Mouse (Mus musculus) embryonic fibroblast, embryonic 13.5 days (primary cell): ENCODE results near the gene Ppcdc.

Source experiments
- CTCF ChIP-seq: IDR thresholded peaks from 2 replicates; pipeline ENCODE4 v1.5.1; 2011; ENCODE audit warnings: mild to moderate bottlenecking, control low read depth, low read length, moderate library complexity, borderline replicate concordance; ENCODE audit not compliant: insufficient read depth
- POLR2A ChIP-seq: IDR thresholded peaks from 2 replicates; pipeline ENCODE4 v1.6.1; 2011; ENCODE audit warnings: low read depth, mild to moderate bottlenecking, control low read depth, low read length, moderate library complexity

DNA sequence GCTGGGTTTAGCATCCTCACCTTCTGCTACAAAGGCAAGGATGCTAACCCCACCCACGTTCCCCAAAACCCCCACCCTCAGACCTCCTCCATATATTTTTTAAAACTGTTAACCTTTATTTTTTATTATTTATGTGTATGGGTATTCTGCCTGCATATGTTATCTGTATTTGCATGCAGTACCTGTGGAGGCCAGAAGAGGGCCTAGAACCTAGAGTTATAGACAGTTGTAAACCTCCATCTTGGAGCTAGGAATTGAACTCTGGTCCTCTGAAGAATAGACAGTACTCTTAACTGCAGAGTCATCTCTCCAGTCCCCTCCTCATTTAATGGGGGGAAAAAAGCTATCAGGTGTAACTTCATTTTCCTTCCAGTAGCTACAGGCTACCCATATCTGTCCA, 9.8 kb upstream of the Ppcdc start:
- TF ChIP-seq CTCF: no peak
- no peak for TF ChIP-seq POLR2A
